8 mouse cellular contexts compared by ENCODE assay signal in genomic region chr14:25497596-25497995, GRCm38 (mm10). TPM values are rescaled to one million over a fixed set of nuclear protein-coding genes. Genes with fewer than 3 reads are reported as not detected.
DNase-seq lines count a peak whose midpoint lies in the region; ATAC-seq lines count a peak whose summit lies in the region.

No protein-coding gene starts in this region.

- peak overlapping the region; percentile 87 for H3K27ac ChIP-seq in forebrain, embryonic 14.5 days (ENCODE audit: low read depth, low read length)
- peak overlapping the region; percentile 89 for H3K27ac ChIP-seq in hindbrain, embryonic 13.5 days
- H3K27ac ChIP-seq in midbrain, embryonic 16.5 days (ENCODE audit: low read length): peak overlapping the region; percentile 73

- H3K4me3 ChIP-seq in forebrain, embryonic 14.5 days (ENCODE audit: low read depth, low read length): no peak overlapping the region
- no peak overlapping the region for H3K4me3 ChIP-seq in hindbrain, embryonic 13.5 days
- H3K4me3 ChIP-seq in midbrain, embryonic 16.5 days (ENCODE audit: low read depth, low read length): no peak overlapping the region

- WGBS in forebrain, embryonic 14.5 days: 19% methylated on average over 8 of the region's 8 CpGs
- 27% methylated on average over 8 of the region's 8 CpGs for WGBS in hindbrain, embryonic 13.5 days
- WGBS in midbrain, embryonic 16.5 days: 29% methylated on average over 8 of the region's 8 CpGs

- H3K9ac ChIP-seq in forebrain, embryonic 14.5 days (ENCODE audit: low read length): peak overlapping the region; percentile 9; the same call in 1 of the 2 replicates
- H3K9ac ChIP-seq in hindbrain, embryonic 13.5 days: peak overlapping the region; percentile 62
- H3K9ac ChIP-seq in midbrain, embryonic 16.5 days (ENCODE audit: low read depth, low read length): peak overlapping the region; percentile 36; the same call in 1 of the 2 replicates

- no peaks in the 10 kb centered on the region for H3K9me3 ChIP-seq in forebrain, embryonic 14.5 days (replicated peaks; ENCODE audit: control insufficient read depth, low read length)
- H3K9me3 ChIP-seq in hindbrain, embryonic 13.5 days: no peaks in the 10 kb centered on the region
- H3K9me3 ChIP-seq in midbrain, embryonic 16.5 days (replicated peaks; ENCODE audit: control insufficient read depth, low read length, poor library complexity, severe bottlenecking): no peaks in the 10 kb centered on the region

- no peak for DNase-seq in cerebellum, adult 9-10 months
- DNase-seq in 3134 (ENCODE audit: extremely low read depth, insufficient read length, low spot score): peak; percentile 81
- peak; percentile 59 for DNase-seq in forebrain, embryonic 14.5 days (ENCODE audit: low spot score)
- DNase-seq in right cerebral cortex, postnatal 36 days (ENCODE audit: low spot score in 2 of 2): no peak

- no peak overlapping the region for H3K4me2 ChIP-seq in forebrain, embryonic 14.5 days (ENCODE audit: low read length)
- H3K4me2 ChIP-seq in hindbrain, embryonic 13.5 days: 0 out of 2 replicates have a peak overlapping the region, but pooled peaks have one; percentile 15
- H3K4me2 ChIP-seq in midbrain, embryonic 16.5 days (ENCODE audit: low read length): no peak overlapping the region

- H3K27me3 ChIP-seq in forebrain, embryonic 14.5 days (replicated peaks; ENCODE audit: control insufficient read depth, insufficient read depth, low read length): no peaks in the 10 kb centered on the region
- H3K27me3 ChIP-seq in hindbrain, embryonic 13.5 days: no peaks in the 10 kb centered on the region
- no peaks in the 10 kb centered on the region for H3K27me3 ChIP-seq in midbrain, embryonic 16.5 days (ENCODE audit: control insufficient read depth, insufficient read depth, low read depth, low read length)

- ATAC-seq in cerebellum, adult (ENCODE audit: insufficient number of reproducible peaks, low FRiP score, low TSS enrichment): 0 out of 2 replicates have a peak, but pooled peaks have one; percentile 9
- peak; percentile 27; the same call in 1 of the 2 replicates for ATAC-seq in forebrain, embryonic 14.5 days
- no peak for ATAC-seq in hindbrain, embryonic 13.5 days (ENCODE audit: low FRiP score)
- no peak for ATAC-seq in midbrain, embryonic 16.5 days
- ATAC-seq in CD4-positive, CD25-positive, alpha-beta regulatory T cell, adult 4 months: no peak

- H3K36me3 ChIP-seq in forebrain, embryonic 14.5 days (ENCODE audit: control insufficient read depth, insufficient read depth, low read length): peaks cover 6% of the 10 kb centered on the region; the same call in 1 of the 2 replicates
- H3K36me3 ChIP-seq in hindbrain, embryonic 13.5 days: 0 out of 2 replicates have a peak, but pooled peaks cover under 1% of the 10 kb centered on the region
- H3K36me3 ChIP-seq in midbrain, embryonic 16.5 days (ENCODE audit: control insufficient read depth, insufficient read depth, low read length): no peaks in the 10 kb centered on the region

- peaks cover 62% of the 10 kb centered on the region for H3K4me1 ChIP-seq in forebrain, embryonic 14.5 days (ENCODE audit: control insufficient read depth, insufficient read depth, low read length)
- peaks cover 98% of the 10 kb centered on the region for H3K4me1 ChIP-seq in hindbrain, embryonic 13.5 days (replicated peaks)
- peaks cover 71% of the 10 kb centered on the region for H3K4me1 ChIP-seq in midbrain, embryonic 16.5 days (ENCODE audit: control insufficient read depth, insufficient read depth, low read length)

RNA-seq across cellular contexts. Expression of gene Zmiz1, which starts 38.6 kb away (rescaled TPM):
- 37.0 and 43.8 TPM in 2 replicates for polyA plus RNA-seq in forebrain, embryonic 14.5 days (2014; fragmentation: Nextera tagmentation; extraction: Ambion mirVana)
- polyA plus RNA-seq in hindbrain, embryonic 13.5 days (2015; fragmentation: Nextera tagmentation; extraction: Ambion mirVana): 58.5 and 65.3 TPM in 2 replicates
- polyA plus RNA-seq in midbrain, embryonic 16.5 days (2015; fragmentation: Nextera tagmentation; extraction: Ambion mirVana): 54.2 and 58.0 TPM in 2 replicates
- 10 to 100 TPM; 21.2 to 34.3 TPM for polyA plus RNA-seq in CD4-positive, CD25-positive, alpha-beta regulatory T cell, adult 4 months (2017; shearing (Covaris generic))

Comparison
In these comparisons a context has a peak if more than half of its experiments do, and no peak if none do; other contexts are left out.
1. ATAC-seq: peak in cerebellum, adult (single experiment) and forebrain, embryonic 14.5 days (single experiment); none in hindbrain, embryonic 13.5 days (single experiment), midbrain, embryonic 16.5 days (single experiment) and CD4-positive, CD25-positive, alpha-beta regulatory T cell, adult 4 months (single experiment).
2. DNase-seq: peak in 3134 (single experiment) and forebrain, embryonic 14.5 days (single experiment); none in cerebellum, adult 9-10 months (single experiment) and right cerebral cortex, postnatal 36 days (0 of 2).
3. H3K9ac ChIP-seq: peak in every context shown above with its lines; median percentile 62 in hindbrain, embryonic 13.5 days; 36 in midbrain, embryonic 16.5 days; 9 in forebrain, embryonic 14.5 days.
4. Peak in every context shown above with its lines, with median percentiles within 50 percentile points of each other: H3K27ac ChIP-seq.